Mouse (Mus musculus) forebrain, embryonic 16.5 days (tissue): ENCODE data around the gene H2afv. TPM values are rescaled to one million over a fixed set of nuclear protein-coding genes. Genes with fewer than 3 reads are reported as not detected.
"Not testable (repeated sequence)": the region's sequence is repeated elsewhere in the genome, so short reads cannot be mapped to it uniquely, and the experiment has no call there.

Experiments
- ATAC-seq: fragments of 200-750 bp; cut with Nextera tagmentation; 2 replicates; pipeline ENCODE4 v1.8.0; 2017; ENCODE audit warnings: mild to moderate bottlenecking, moderate library complexity
- H3K27ac ChIP-seq: fragments of 300-500 bp; sonication (generic); 2 replicates; pipeline ENCODE4 v1.5.1; 2014; ENCODE audit warnings: low read length, control low read depth
- H3K27me3 ChIP-seq: fragments of 300-500 bp; sonication (generic); replicated peaks from 2 replicates; pipeline ENCODE4 v1.6.1; 2014; ENCODE audit warnings: low read length; ENCODE audit not compliant: control insufficient read depth, insufficient read depth
- H3K36me3 ChIP-seq: fragments of 300-500 bp; sonication (generic); 2 replicates; pipeline ENCODE4 v1.6.1; 2014; ENCODE audit not compliant: control insufficient read depth, insufficient read depth
- H3K4me1 ChIP-seq: fragments of 300-500 bp; sonication (generic); replicated peaks from 2 replicates; pipeline ENCODE4 v1.6.1; 2014; ENCODE audit warnings: low read length; ENCODE audit not compliant: control insufficient read depth, insufficient read depth
- H3K4me2 ChIP-seq: fragments of 300-500 bp; sonication (generic); 2 replicates; pipeline ENCODE4 v1.6.1; 2014; ENCODE audit warnings: mild to moderate bottlenecking, low read length, control low read depth
- H3K4me3 ChIP-seq: fragments of 300-500 bp; sonication (generic); replicated peaks from 2 replicates; pipeline ENCODE4 v1.5.1; 2014; ENCODE audit warnings: mild to moderate bottlenecking, low read length, control low read depth
- H3K9ac ChIP-seq: fragments of 300-500 bp; sonication (generic); replicated peaks from 2 replicates; pipeline ENCODE4 v1.6.1; 2014; ENCODE audit warnings: low read depth, low read length, control low read depth
- H3K9me3 ChIP-seq: fragments of 300-500 bp; sonication (generic); 2 replicates; pipeline ENCODE4 v1.6.1; 2016; ENCODE audit warnings: low read length; ENCODE audit not compliant: control insufficient read depth
- WGBS: fragments of 180-500 bp; shearing (Covaris S2); extraction: QIAGEN DNeasy Blood & Tissue Kit; methylation state at CpG from one replicate; pipeline ENCODE4 v1.1.7; 2014; 5-methylcytosine and 5-hydroxymethylcytosine counted together
- polyA plus RNA-seq: library from polyadenylated mRNA; unstranded; fragments of >200 nt; fragmentation: Nextera tagmentation; extraction: Ambion mirVana; gene quantifications from 2 replicates; pipeline ENCODE4 v1.2.1, GENCODE M21; 2015

Gene H2afv
- polyA plus RNA-seq, 1 experiment from 2014 or later = 438 TPM

- 90% methylated on average over 5 of the region's 5 CpGs for WGBS
- H3K4me1 ChIP-seq, H3K9me3 ChIP-seq, H3K36me3 ChIP-seq, H3K27me3 ChIP-seq, H3K27ac ChIP-seq, ATAC-seq, H3K4me3 ChIP-seq, H3K4me2 ChIP-seq, H3K9ac ChIP-seq: not testable (repeated sequence)
Observed at GRCm38 (mm10) chr11:6410755-6411154, 33.5 kb downstream of the H2afv start.

DNA sequence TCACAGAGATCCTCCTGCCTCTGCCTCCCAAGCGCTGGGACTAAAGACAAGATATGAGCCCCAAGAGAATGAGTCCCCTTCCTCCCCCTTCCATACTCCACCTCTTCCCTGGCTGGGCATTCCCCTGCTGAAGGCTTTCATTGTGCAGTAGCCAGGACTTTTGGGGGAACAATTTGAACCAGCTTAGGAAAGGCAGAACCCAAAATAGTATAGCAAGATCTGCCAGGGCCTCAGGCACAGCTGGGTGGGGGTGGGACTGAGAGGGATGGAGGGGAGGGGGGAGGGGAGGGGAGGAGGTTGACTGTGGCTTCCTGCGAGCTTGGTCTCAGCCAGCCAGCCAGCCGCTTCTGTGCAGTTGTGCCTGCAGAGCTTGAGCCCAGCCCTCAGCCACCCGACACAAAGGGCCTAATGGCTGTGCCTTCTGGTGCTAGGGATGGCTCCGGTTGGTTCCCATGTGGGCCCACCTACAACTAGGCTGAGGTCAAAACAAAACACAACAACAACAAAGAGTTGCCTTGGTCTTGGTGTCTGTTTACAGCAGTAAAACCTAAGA lies 34.1 kb downstream of the H2afv start:
- Histone ChIP-seq H3K4me2 (no peak overlapping the region), H3K27me3 (no peaks in the 10 kb centered on the region), H3K4me3 (no peak overlapping the region), H3K4me1 (no peaks in the 10 kb centered on the region), H3K36me3 (peaks cover 4% of the 10 kb centered on the region), H3K9ac (no peak overlapping the region), H3K27ac (no peak overlapping the region), H3K9me3 (no peaks in the 10 kb centered on the region)
- WGBS = 46% methylated on average over 5 of the region's 5 CpGs
- no peak for ATAC-seq

- Histone ChIP-seq H3K27ac (no peak overlapping the region), H3K4me1 (no peaks in the 10 kb centered on the region), H3K4me2 (no peak overlapping the region), H3K4me3 (no peak overlapping the region), H3K9ac (no peak overlapping the region), H3K9me3 (no peaks in the 10 kb centered on the region), H3K36me3 (peaks cover 33% of the 10 kb centered on the region), H3K27me3 (no peaks in the 10 kb centered on the region)
- WGBS = 82% methylated on average over 3 of the region's 3 CpGs
- ATAC-seq = no peak
Observed at GRCm38 (mm10) chr11:6407162-6407621, 37.1 kb downstream of the H2afv start.

DNA sequence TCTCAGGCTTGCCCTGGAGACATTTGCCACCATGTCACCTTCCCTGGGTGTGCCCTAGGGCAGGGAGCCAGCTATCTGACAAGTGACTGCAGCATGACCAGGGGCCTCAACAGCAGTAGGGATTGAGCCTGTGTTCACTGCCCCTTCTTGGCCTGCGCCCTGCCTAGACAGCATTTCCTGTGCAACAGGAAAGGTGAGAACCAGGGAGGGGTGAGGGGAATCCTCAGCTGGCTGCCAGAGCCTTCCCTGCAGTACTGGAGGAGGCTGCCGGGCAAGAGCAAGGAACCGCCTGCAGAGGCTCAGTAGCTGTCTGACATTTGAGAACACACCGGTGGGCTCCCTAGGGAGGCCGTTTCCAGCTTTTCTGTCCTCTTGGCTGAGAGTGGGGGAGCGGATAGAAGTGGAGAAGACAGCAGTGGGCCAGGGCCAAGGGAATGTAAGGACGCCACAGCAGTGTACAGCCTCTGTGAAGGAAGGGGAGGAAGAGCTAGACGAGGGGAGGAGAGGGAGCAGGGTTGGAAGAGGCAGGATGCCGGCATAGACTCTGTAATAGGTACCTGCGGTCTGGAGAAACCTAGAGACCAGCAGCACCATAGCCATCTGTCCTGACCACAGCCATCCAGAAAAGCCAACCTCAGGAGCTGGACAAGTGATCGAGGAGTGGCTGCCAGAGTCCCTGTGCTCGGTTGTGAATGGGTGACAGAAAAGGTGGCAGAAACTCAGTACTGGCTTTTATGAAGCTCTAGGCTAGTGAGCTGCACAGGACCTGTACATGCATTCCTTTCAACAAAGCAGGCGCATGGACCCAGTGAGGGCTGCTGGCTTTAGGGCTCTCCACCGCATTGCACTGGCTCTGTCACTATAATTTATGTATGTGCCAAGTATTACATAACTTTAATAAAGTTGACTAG lies 37.7 kb downstream of the H2afv start:
- Histone ChIP-seq H3K27ac (peak overlapping the region; percentile 18; the same call in 1 of the 2 replicates), H3K9ac (no peak overlapping the region), H3K4me3 (no peak overlapping the region), H3K4me1 (no peaks in the 10 kb centered on the region), H3K27me3 (no peaks in the 10 kb centered on the region), H3K9me3 (no peaks in the 10 kb centered on the region), H3K4me2 (no peak overlapping the region), H3K36me3 (peaks cover 40% of the 10 kb centered on the region)
- peak; percentile 14; the same call in 1 of the 2 replicates for ATAC-seq
- 53% methylated on average over 14 of the region's 14 CpGs for whole genome bisulfite sequencing

GRCm38 (mm10) chr11:6405591-6406081 lies 38.6 kb downstream of the H2afv start:
- H3K9me3 ChIP-seq = no peaks in the 10 kb centered on the region
- no peak overlapping the region for H3K4me3 ChIP-seq
- no peak overlapping the region for H3K9ac ChIP-seq
- 92% methylated on average over 4 of the region's 4 CpGs for WGBS
- ATAC-seq = no peak
- no peaks in the 10 kb centered on the region for H3K27me3 ChIP-seq
- no peak overlapping the region for H3K4me2 ChIP-seq
- H3K27ac ChIP-seq = peak overlapping the region; percentile 18; the same call in 1 of the 2 replicates
- H3K36me3 ChIP-seq = peaks cover 48% of the 10 kb centered on the region
- no peaks in the 10 kb centered on the region for H3K4me1 ChIP-seq

DNA sequence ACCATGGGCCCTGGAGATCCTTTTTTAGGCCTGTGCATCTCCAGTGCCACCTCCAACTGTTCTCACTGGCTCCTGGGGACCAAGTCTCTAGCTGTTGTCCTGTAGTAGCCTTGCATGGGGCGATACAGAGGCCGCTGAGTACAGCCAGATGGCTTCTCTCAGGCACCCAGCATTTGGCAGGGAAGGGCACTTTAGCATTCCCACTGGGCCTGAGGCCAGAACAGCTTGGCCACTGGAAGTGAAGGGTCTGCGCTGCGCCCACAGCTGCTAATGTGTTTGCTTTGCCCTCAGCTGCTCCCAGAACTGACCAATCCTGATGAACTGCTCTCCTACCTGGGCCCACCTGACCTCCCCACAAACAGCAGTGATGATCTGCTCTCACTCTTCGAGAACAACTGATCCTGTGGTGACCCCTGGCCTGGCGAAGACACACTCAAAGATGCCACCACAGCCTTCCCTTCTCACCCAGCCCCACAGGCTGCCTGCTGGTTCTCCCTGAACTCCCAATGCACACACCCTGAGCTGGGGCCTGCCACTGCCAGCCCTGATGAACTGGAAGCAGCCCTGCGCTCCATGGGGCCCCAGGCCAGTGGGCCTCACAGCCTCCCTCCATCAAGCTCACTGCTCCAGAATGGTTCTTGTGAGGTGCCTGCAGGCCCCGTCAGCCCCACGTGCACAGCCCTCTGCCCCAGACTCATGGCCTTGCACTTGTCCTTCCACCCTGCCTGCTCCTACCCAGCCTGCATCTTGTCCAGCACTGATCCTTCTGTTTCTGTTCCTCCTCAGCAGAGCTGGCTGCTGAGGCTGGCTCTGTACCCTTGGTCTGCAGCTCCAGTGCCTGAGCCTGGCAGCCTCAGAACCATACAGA lies 39.3 kb downstream of the H2afv start:
- no peak for ATAC-seq
- no peak overlapping the region for H3K4me3 ChIP-seq
- H3K27ac ChIP-seq = no peak overlapping the region

GRCm38 (mm10) chr11:6403830-6404405 lies 40.3 kb downstream of the H2afv start:
- WGBS = 91% methylated on average over 5 of the region's 5 CpGs
- H3K4me1 ChIP-seq = no peaks in the 10 kb centered on the region
- ATAC-seq = no peak

More for the DNA sequence above, 39.3 kb downstream of the H2afv start:
- peaks cover 54% of the 10 kb centered on the region for H3K36me3 ChIP-seq
- H3K9ac ChIP-seq = no peak overlapping the region
- H3K9me3 ChIP-seq = no peaks in the 10 kb centered on the region
- H3K4me2 ChIP-seq = no peak overlapping the region
- H3K4me1 ChIP-seq = no peaks in the 10 kb centered on the region
- H3K27me3 ChIP-seq = no peaks in the 10 kb centered on the region
- WGBS = 86% methylated on average over 9 of the region's 9 CpGs

GRCm38 (mm10) chr11:6402515-6403510 lies 41.4 kb downstream of the H2afv start:
- Histone ChIP-seq H3K27ac (no peak overlapping the region), H3K4me1 (no peaks in the 10 kb centered on the region), H3K4me3 (no peak overlapping the region), H3K36me3 (peaks cover 65% of the 10 kb centered on the region), H3K27me3 (no peaks in the 10 kb centered on the region), H3K9ac (no peak overlapping the region), H3K9me3 (no peaks in the 10 kb centered on the region), H3K4me2 (no peak overlapping the region)
- 89% methylated on average over 19 of the region's 19 CpGs for WGBS
- no peak for ATAC-seq

More at GRCm38 (mm10) chr11:6403830-6404405, 40.3 kb downstream of the H2afv start:
- no peak overlapping the region for H3K27ac ChIP-seq
- no peaks in the 10 kb centered on the region for H3K9me3 ChIP-seq
- no peak overlapping the region for H3K4me2 ChIP-seq
- H3K36me3 ChIP-seq = peaks cover 61% of the 10 kb centered on the region
- no peak overlapping the region for H3K9ac ChIP-seq
- H3K27me3 ChIP-seq = no peaks in the 10 kb centered on the region
- H3K4me3 ChIP-seq = no peak overlapping the region
